Mouse (Mus musculus): ENCODE data around the gene Sfmbt1. TPM values are rescaled to one million over a fixed set of nuclear protein-coding genes. Genes with fewer than 3 reads are reported as not detected.

The Sfmbt1 gene
- total RNA-seq, 1 experiment, result 7.0 TPM

GRCm38 (mm10) chr14:30850504-30850903 lies 135.9 kb downstream of the Sfmbt1 start:
- no peak overlapping the region for H3K27ac ChIP-seq (ENCODE audit: insufficient read depth, low read depth, low read length, poor library complexity, severe bottlenecking)
- in situ Hi-C loops (cut with MboI; ENCODE audit: low sequenced_read_pairs in 2 of 2, unreplicated experiment in 2 of 2), result loop anchor here in 1 of 2 experiments (10.0 kb wide), 1 partner anchor 56 kb away; no protein-coding TSS in a partner anchor
- H3K9ac ChIP-seq (ENCODE audit: insufficient read depth, low read depth, low read length, poor library complexity, severe bottlenecking), result no peak overlapping the region
- H3K9me3 ChIP-seq (ENCODE audit: control insufficient read depth, insufficient read depth, low read depth, low read length), result no peaks in the 10 kb centered on the region
- 0 out of 4 replicates have a peak, but pooled peaks cover 0 to 2% of the 10 kb centered on the region in 2 experiments for H3K4me1 ChIP-seq (ENCODE audit: control insufficient read depth in 2 of 2, insufficient read depth in 2 of 2, low read length in 2 of 2, poor library complexity in 1 of 2)
- H3K4me3 ChIP-seq (ENCODE audit: insufficient read depth in 1 of 2, low read depth in 1 of 2, low read length in 2 of 2, poor library complexity in 1 of 2, severe bottlenecking in 1 of 2), result no peak overlapping the region
- no peak for TF ChIP-seq CHD2 (IDR thresholded peaks at IDR 0.05; ENCODE audit: low read depth, low read length)
- TF ChIP-seq ZNF384 (IDR thresholded peaks at IDR 0.05; ENCODE audit: low read depth, low read length), result no peak
- no peak for TF ChIP-seq HCFC1 (IDR thresholded peaks at IDR 0.05; ENCODE audit: borderline replicate concordance, insufficient read depth, low read length)
- TF ChIP-seq MAFK (IDR thresholded peaks at IDR 0.05; ENCODE audit: insufficient read depth, low read depth, low read length), result no peak
- no peak for TF ChIP-seq ZC3H11A (IDR thresholded peaks at IDR 0.05; ENCODE audit: borderline replicate concordance, low read depth, low read length)
- DNase-seq (ENCODE audit: low read depth, low spot score), result no peak
- H3K36me3 ChIP-seq (ENCODE audit: control insufficient read depth, insufficient read depth, low read length, poor library complexity, severe bottlenecking), result peaks cover 2% of the 10 kb centered on the region; the same call in 1 of the 2 replicates

GRCm38 (mm10) chr14:30852325-30852724 lies 137.7 kb downstream of the Sfmbt1 start:
- no peak for TF ChIP-seq ZC3H11A (IDR thresholded peaks at IDR 0.05; ENCODE audit: borderline replicate concordance, low read depth, low read length)
- no peak for TF ChIP-seq HCFC1 (IDR thresholded peaks at IDR 0.05; ENCODE audit: borderline replicate concordance, insufficient read depth, low read length)
- no peak for TF ChIP-seq MAFK (IDR thresholded peaks at IDR 0.05; ENCODE audit: insufficient read depth, low read depth, low read length)
- TF ChIP-seq CHD2 (IDR thresholded peaks at IDR 0.05; ENCODE audit: low read depth, low read length), result no peak
- TF ChIP-seq ZNF384 (IDR thresholded peaks at IDR 0.05; ENCODE audit: low read depth, low read length), result no peak
- in situ Hi-C loops (cut with MboI; ENCODE audit: low sequenced_read_pairs in 2 of 2, unreplicated experiment in 2 of 2), result loop anchor here in 1 of 2 experiments (10.0 kb wide), 1 partner anchor 58 kb away; no protein-coding TSS in a partner anchor
- H3K27ac ChIP-seq (ENCODE audit: insufficient read depth, low read depth, low read length, poor library complexity, severe bottlenecking), result no peak overlapping the region
- H3K9me3 ChIP-seq (ENCODE audit: control insufficient read depth, insufficient read depth, low read depth, low read length), result no peaks in the 10 kb centered on the region
- no peak overlapping the region for H3K4me3 ChIP-seq (ENCODE audit: insufficient read depth in 1 of 2, low read depth in 1 of 2, low read length in 2 of 2, poor library complexity in 1 of 2, severe bottlenecking in 1 of 2)
- 0 out of 4 replicates have a peak, but pooled peaks cover 0 to 2% of the 10 kb centered on the region in 2 experiments for H3K4me1 ChIP-seq (ENCODE audit: control insufficient read depth in 2 of 2, insufficient read depth in 2 of 2, low read length in 2 of 2, poor library complexity in 1 of 2)
- peaks cover 2% of the 10 kb centered on the region; the same call in 1 of the 2 replicates for H3K36me3 ChIP-seq (ENCODE audit: control insufficient read depth, insufficient read depth, low read length, poor library complexity, severe bottlenecking)
- no peak for DNase-seq (ENCODE audit: low read depth, low spot score)
- no peak overlapping the region for H3K9ac ChIP-seq (ENCODE audit: insufficient read depth, low read depth, low read length, poor library complexity, severe bottlenecking)

DNA sequence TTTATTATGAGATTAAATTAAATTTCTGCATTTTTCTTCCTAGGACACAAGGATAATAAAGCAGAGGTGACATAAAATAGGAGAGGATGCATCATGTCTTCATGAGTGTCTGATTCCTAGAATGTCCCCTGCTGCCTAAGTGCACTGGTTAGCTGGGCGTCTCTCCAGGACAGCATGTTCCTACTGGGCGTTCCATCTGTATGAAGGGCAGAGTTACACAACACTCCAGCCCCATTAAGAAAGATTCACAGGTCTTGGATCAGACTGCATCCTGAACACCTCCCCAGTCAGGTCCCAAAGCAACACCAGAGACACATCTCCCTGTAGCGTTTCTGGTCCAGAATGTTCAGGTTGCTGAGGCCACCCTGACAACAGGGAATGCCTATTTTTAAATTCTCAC lies 140.7 kb downstream of the Sfmbt1 start:
- DNase-seq (ENCODE audit: low read depth, low spot score), result no peak
- no peak overlapping the region for H3K4me3 ChIP-seq (ENCODE audit: insufficient read depth in 1 of 2, low read depth in 1 of 2, low read length in 2 of 2, poor library complexity in 1 of 2, severe bottlenecking in 1 of 2)
- in situ Hi-C loops (cut with MboI; ENCODE audit: low sequenced_read_pairs in 2 of 2, unreplicated experiment in 2 of 2), result loop anchor here in 1 of 2 experiments (10.0 kb wide), 1 partner anchor 61 kb away; no protein-coding TSS in a partner anchor
- no peak overlapping the region for H3K27ac ChIP-seq (ENCODE audit: insufficient read depth, low read depth, low read length, poor library complexity, severe bottlenecking)
- H3K4me1 ChIP-seq (ENCODE audit: control insufficient read depth in 2 of 2, insufficient read depth in 2 of 2, low read length in 2 of 2, poor library complexity in 1 of 2), result 0 out of 4 replicates have a peak, but pooled peaks cover 0 to 2% of the 10 kb centered on the region in 2 experiments
- no peaks in the 10 kb centered on the region for H3K9me3 ChIP-seq (ENCODE audit: control insufficient read depth, insufficient read depth, low read depth, low read length)
- no peak for TF ChIP-seq ZNF384 (IDR thresholded peaks at IDR 0.05; ENCODE audit: low read depth, low read length)
- no peak for TF ChIP-seq HCFC1 (IDR thresholded peaks at IDR 0.05; ENCODE audit: borderline replicate concordance, insufficient read depth, low read length)
- peaks cover 2% of the 10 kb centered on the region; the same call in 1 of the 2 replicates for H3K36me3 ChIP-seq (ENCODE audit: control insufficient read depth, insufficient read depth, low read length, poor library complexity, severe bottlenecking)
- no peak overlapping the region for H3K9ac ChIP-seq (ENCODE audit: insufficient read depth, low read depth, low read length, poor library complexity, severe bottlenecking)

DNA sequence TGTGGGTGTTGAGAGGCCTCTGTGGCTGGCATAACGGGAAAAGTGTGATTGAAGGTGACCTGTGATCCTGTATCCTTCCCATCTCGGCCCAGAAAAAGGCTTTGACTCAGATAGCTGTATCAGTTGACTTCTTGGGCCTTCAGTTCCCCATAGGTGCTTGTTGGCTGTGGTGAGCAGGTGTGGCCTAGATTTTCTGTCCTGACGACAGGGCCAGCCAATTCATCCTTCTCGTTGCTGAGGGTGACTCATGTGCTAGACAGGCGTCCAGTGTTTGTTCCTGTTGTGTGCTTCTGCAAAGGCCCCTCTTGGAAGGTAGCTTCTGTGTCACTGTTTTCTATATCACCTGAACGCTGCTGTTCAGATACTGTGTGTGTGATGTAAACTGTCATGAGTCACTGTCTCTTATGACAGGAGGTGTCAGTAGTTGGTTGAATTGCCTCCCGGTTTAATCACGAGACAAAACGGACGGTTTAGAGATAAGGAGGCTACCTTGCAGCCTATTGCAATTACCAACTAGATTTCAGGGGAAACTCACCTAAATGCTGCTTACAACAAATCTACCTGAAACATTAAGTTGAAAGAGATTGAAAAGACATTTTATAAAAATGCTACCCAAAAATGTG lies 142.3 kb downstream of the Sfmbt1 start:
- TF ChIP-seq CHD2 (IDR thresholded peaks at IDR 0.05; ENCODE audit: low read depth, low read length) (no peak), ZNF384 (IDR thresholded peaks at IDR 0.05; ENCODE audit: low read depth, low read length) (no peak)
- Histone ChIP-seq H3K4me3 (ENCODE audit: insufficient read depth in 1 of 2, low read depth in 1 of 2, low read length in 2 of 2, poor library complexity in 1 of 2, severe bottlenecking in 1 of 2) (no peak overlapping the region), H3K36me3 (ENCODE audit: control insufficient read depth, insufficient read depth, low read length, poor library complexity, severe bottlenecking) (peaks cover 2% of the 10 kb centered on the region; the same call in 1 of the 2 replicates), H3K9ac (ENCODE audit: insufficient read depth, low read depth, low read length, poor library complexity, severe bottlenecking) (no peak overlapping the region), H3K9me3 (ENCODE audit: control insufficient read depth, insufficient read depth, low read depth, low read length) (no peaks in the 10 kb centered on the region), H3K4me1 (ENCODE audit: control insufficient read depth in 2 of 2, insufficient read depth in 2 of 2, low read length in 2 of 2, poor library complexity in 1 of 2) (0 out of 4 replicates have a peak, but pooled peaks cover 0 to 2% of the 10 kb centered on the region in 2 experiments), H3K27ac (ENCODE audit: insufficient read depth, low read depth, low read length, poor library complexity, severe bottlenecking) (no peak overlapping the region)
- in situ Hi-C loops (cut with MboI; ENCODE audit: low sequenced_read_pairs in 2 of 2, unreplicated experiment in 2 of 2), result loop anchor here in 1 of 2 experiments (10.0 kb wide), 1 partner anchor 62 kb away; no protein-coding TSS in a partner anchor
- no peak for DNase-seq (ENCODE audit: low read depth, low spot score)

Measured in ES-E14 (cell line).